Mouse (Mus musculus) heart, adult 2 months (tissue): ENCODE data around the gene Ptgr2. TPM values are rescaled to one million over a fixed set of nuclear protein-coding genes. Genes with fewer than 3 reads are reported as not detected.
"Not testable (repeated sequence)": the region's sequence is repeated elsewhere in the genome, so short reads cannot be mapped to it uniquely, and the experiment has no call there.

Source experiments
- DNase-seq, 2 experiments: peaks; one replicate each; pipeline ENCODE4 v3.0.0; 2021
- H3K27ac ChIP-seq: fragments of 200-600 bp; 2 replicates; pipeline ENCODE4 v1.8.1; 2022
- H3K27me3 ChIP-seq: fragments of 200-500 bp; 2 replicates; pipeline ENCODE4 v1.6.1; 2012; ENCODE audit warnings: mild to moderate bottlenecking, low read length, inconsistent platforms, mixed read lengths; ENCODE audit not compliant: control insufficient read depth, insufficient read depth
- H3K36me3 ChIP-seq: fragments of 200-500 bp; 2 replicates; pipeline ENCODE4 v1.6.1; 2012; ENCODE audit warnings: low read length, inconsistent platforms; ENCODE audit not compliant: control insufficient read depth, insufficient read depth
- H3K4me1 ChIP-seq: fragments of 200-500 bp; 2 replicates; pipeline ENCODE4 v1.6.1; 2011; ENCODE audit warnings: low read length; ENCODE audit not compliant: control insufficient read depth, insufficient read depth
- H3K4me3 ChIP-seq: fragments of 200-600 bp; 2 replicates; pipeline ENCODE4 v1.8.1; 2022
- H3K79me2 ChIP-seq: fragments of 200-500 bp; replicated peaks from 2 replicates; pipeline ENCODE4 v1.6.1; 2012; ENCODE audit warnings: mild to moderate bottlenecking, inconsistent platforms, low read length, moderate library complexity, mixed read lengths; ENCODE audit not compliant: control insufficient read depth, insufficient read depth
- H3K9ac ChIP-seq: fragments of 200-500 bp; 2 replicates; pipeline ENCODE4 v1.6.1; 2012; ENCODE audit warnings: low read depth, mild to moderate bottlenecking, control low read depth, inconsistent platforms, low read length, mixed read lengths
- CTCF ChIP-seq: fragments of 200-600 bp; IDR thresholded peaks from 2 replicates; pipeline ENCODE4 v1.8.1; 2022; ENCODE audit warnings: antibody characterized with exemption, mild to moderate bottlenecking, moderate library complexity
- EP300 ChIP-seq: fragments of 200-500 bp; IDR thresholded peaks from 2 replicates; pipeline ENCODE4 v1.6.1; 2011; ENCODE audit warnings: low read depth, low read length, control low read depth; ENCODE audit not compliant: insufficient read depth
- POLR2A ChIP-seq: fragments of 200-500 bp; IDR thresholded peaks from 2 replicates; pipeline ENCODE4 v1.6.1; 2011; ENCODE audit warnings: mild to moderate bottlenecking, low read depth, low read length, control low read depth; ENCODE audit not compliant: insufficient read depth
- WGBS: fragments of 180-500 bp; shearing (Covaris S2); methylation state at CpG from one replicate; pipeline ENCODE4 v1.1.7; 2018; 5-methylcytosine and 5-hydroxymethylcytosine counted together
- intact Hi-C: fragments of 180-260 bp; cut with DNase I; formaldehyde crosslinking; loops from one replicate; pipeline ENCODE4 v1.15.1; 2025
- polyA plus RNA-seq: library from polyadenylated mRNA; depleted of rRNA; stranded (reverse); fragments of >200 nt; gene quantifications from 2 replicates; pipeline ENCODE4 v1.2.3, GENCODE M21; 2012
- total RNA-seq, 2 experiments: library from RNA; stranded (reverse); gene quantifications; 2 replicates each; pipeline ENCODE4 v1.2.3; 2021

Ptgr2 gene
- total and polyA plus RNA-seq, 3 experiments: 59.4 to 248 (median 222) TPM

- Histone ChIP-seq H3K36me3 (peaks cover 3% of the 10 kb centered on the region; the same call in 1 of the 2 replicates), H3K79me2 (no peaks in the 10 kb centered on the region), H3K9ac (no peak overlapping the region), H3K27ac (no peak overlapping the region), H3K4me1 (no peaks in the 10 kb centered on the region), H3K27me3 (no peaks in the 10 kb centered on the region), H3K4me3 (no peak overlapping the region)
- TF ChIP-seq CTCF (no peak), POLR2A (no peak), EP300 (no peak)
- no peak for DNase-seq
- WGBS: 85% methylated on average over 11 of the region's 11 CpGs
- intact Hi-C loops: no loop called here
These were observed 52.1 kb downstream of the Ptgr2 start for GRCm38 (mm10) chr12:84336963-84337625.

GRCm38 (mm10) chr12:84347192-84347591 lies 62.2 kb downstream of the Ptgr2 start:
- intact Hi-C loops: loop anchor here (5.0 kb wide), 1 partner anchor 85 kb away; no protein-coding TSS in a partner anchor
- peaks cover 3% of the 10 kb centered on the region; the same call in 1 of the 2 replicates for H3K36me3 ChIP-seq

DNA sequence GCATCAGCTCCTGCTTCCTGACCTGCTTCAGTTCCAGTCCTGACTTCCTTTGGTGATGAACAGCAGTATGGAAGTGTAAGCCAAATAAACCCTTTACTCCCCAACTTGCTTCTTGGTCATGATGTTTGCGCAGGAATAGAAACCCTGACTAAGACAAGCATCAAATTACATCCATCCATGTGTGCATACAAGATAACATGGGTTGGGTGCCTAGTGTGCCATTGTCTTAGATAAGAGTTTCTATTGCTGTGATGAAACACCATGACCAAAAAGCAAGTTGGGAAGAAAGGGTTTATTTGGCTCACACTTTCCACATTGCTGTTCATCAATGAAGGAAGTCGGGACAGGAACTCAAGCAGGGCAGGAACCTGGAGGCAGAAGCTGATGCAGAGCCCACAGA lies 73.7 kb downstream of the Ptgr2 start:
- H3K36me3 ChIP-seq, H3K79me2 ChIP-seq, H3K27ac ChIP-seq, intact Hi-C loops, H3K4me3 ChIP-seq, DNase-seq, H3K4me1 ChIP-seq, H3K27me3 ChIP-seq, H3K9ac ChIP-seq: not testable (repeated sequence)
- 72% methylated on average over 2 of the region's 2 CpGs for WGBS

More at GRCm38 (mm10) chr12:84347192-84347591, 62.2 kb downstream of the Ptgr2 start:
- no peak overlapping the region for H3K27ac ChIP-seq
- no peaks in the 10 kb centered on the region for H3K4me1 ChIP-seq
- H3K4me3 ChIP-seq: no peak overlapping the region
- H3K27me3 ChIP-seq: no peaks in the 10 kb centered on the region
- peak in 1 of 2 experiments; percentile 33 for DNase-seq
- no peaks in the 10 kb centered on the region for H3K79me2 ChIP-seq
- TF ChIP-seq EP300 (no peak), POLR2A (no peak), CTCF (peak; percentile 68)
- H3K9ac ChIP-seq: no peak overlapping the region
- WGBS: 34% methylated on average over 2 of the region's 2 CpGs

GRCm38 (mm10) chr12:84361555-84362489 lies 76.8 kb downstream of the Ptgr2 start, which contains the start of the genes Coq6 and Fam161b:
Coq6 (plus strand) TSS chr12:84361657.
Fam161b (minus strand) TSS chr12:84361833.
- under 1% methylated on average over 51 of the region's 51 CpGs for WGBS
- peak within 1 kb of the TSS; percentile 86 for H3K27ac ChIP-seq
- H3K27me3 ChIP-seq: no peaks in the 10 kb centered on the region
- peaks cover 3% of the 10 kb centered on the region; the same call in 1 of the 2 replicates for H3K4me1 ChIP-seq
- intact Hi-C loops: loop anchor here (2.0 kb wide), 1 partner anchor 89 kb away; the partner anchor contains the start of genes Aldh6a1 and Lin52
- H3K9ac ChIP-seq: peak within 1 kb of the TSS; percentile 79
- 0 out of 2 replicates have a peak, but pooled peaks cover 3% of the 10 kb centered on the region for H3K79me2 ChIP-seq
- no peaks in the 10 kb centered on the region for H3K36me3 ChIP-seq
- peak within 1 kb of the TSS; percentile 94 for H3K4me3 ChIP-seq
- DNase-seq: peak; percentile 90 to 95
- TF ChIP-seq CTCF (no peak), POLR2A (peak; percentile 71), EP300 (peak; percentile 37; the same call in 1 of the 2 replicates)

GRCm38 (mm10) chr12:84362872-84363271 lies 77.8 kb downstream of the Ptgr2 start:
- 0 out of 2 replicates have a peak, but pooled peaks cover 3% of the 10 kb centered on the region for H3K79me2 ChIP-seq
- intact Hi-C loops: loop anchor here (2.0 kb wide), 1 partner anchor 88 kb away; the partner anchor contains the start of genes Aldh6a1 and Lin52
- WGBS: 22% methylated on average over 2 of the region's 2 CpGs

More at GRCm38 (mm10) chr12:84362872-84363271, 77.8 kb downstream of the Ptgr2 start:
- Histone ChIP-seq H3K36me3 (no peaks in the 10 kb centered on the region), H3K27me3 (no peaks in the 10 kb centered on the region), H3K27ac (no peak overlapping the region), H3K4me1 (peaks cover 3% of the 10 kb centered on the region; the same call in 1 of the 2 replicates), H3K4me3 (peak overlapping the region; percentile 94; the same call in 1 of the 2 replicates), H3K9ac (no peak overlapping the region)
- TF ChIP-seq POLR2A (no peak), CTCF (no peak), EP300 (no peak)
- no peak for DNase-seq
